Mouse (Mus musculus) spleen, adult 2 months (tissue): ENCODE measurements around the gene Usb1. TPM values are rescaled to one million over a fixed set of nuclear protein-coding genes. Genes with fewer than 3 reads are reported as not detected.

ENCODE experiments used
- DNase-seq, 2 experiments: peaks; one replicate each; pipeline versions ENCODE4 v3.0.0 to v3.0.0-alpha.2; 2012 to 2021; ENCODE audit warnings: low spot score in 2 of 2, low read depth in 1 of 2
- H3K27ac ChIP-seq: fragments of 200-500 bp; 2 replicates; pipeline ENCODE4 v1.5.1; 2012; ENCODE audit warnings: low read length, inconsistent platforms; ENCODE audit not compliant: insufficient read depth
- H3K27me3 ChIP-seq: fragments of 200-500 bp; 2 replicates; pipeline ENCODE4 v1.6.1; 2012; ENCODE audit warnings: mild to moderate bottlenecking, moderate library complexity, low read length, inconsistent platforms; ENCODE audit not compliant: control insufficient read depth, insufficient read depth
- H3K36me3 ChIP-seq: fragments of 200-500 bp; 2 replicates; pipeline ENCODE4 v1.6.1; 2012; ENCODE audit warnings: mild to moderate bottlenecking, low read length, inconsistent platforms; ENCODE audit not compliant: control insufficient read depth, insufficient read depth
- H3K4me1 ChIP-seq: fragments of 200-500 bp; 2 replicates; pipeline ENCODE4 v1.6.1; 2011; ENCODE audit warnings: inconsistent platforms; ENCODE audit not compliant: control insufficient read depth, insufficient read depth, insufficient read length
- H3K4me3 ChIP-seq: fragments of 200-500 bp; 2 replicates; pipeline ENCODE4 v1.5.1; 2011; ENCODE audit warnings: mild to moderate bottlenecking, inconsistent platforms; ENCODE audit not compliant: insufficient read depth, insufficient read length; ENCODE audit errors: extremely low read depth
- CTCF ChIP-seq: fragments of 200-500 bp; IDR thresholded peaks from 2 replicates; pipeline ENCODE4 v1.5.1; 2011; ENCODE audit warnings: mild to moderate bottlenecking, inconsistent platforms; ENCODE audit not compliant: insufficient read depth, insufficient read length, insufficient replicate concordance; ENCODE audit errors: extremely low read depth
- POLR2A ChIP-seq: fragments of 200-500 bp; IDR thresholded peaks from 2 replicates; pipeline ENCODE4 v1.6.1; 2011; ENCODE audit warnings: low read depth, low read length, inconsistent platforms
- WGBS: fragments of 180-500 bp; shearing (Covaris S2); methylation state at CpG from one replicate; pipeline ENCODE4 v1.1.7; 2018; 5-methylcytosine and 5-hydroxymethylcytosine counted together
- polyA plus RNA-seq: library from polyadenylated mRNA; depleted of rRNA; stranded (reverse); fragments of >200 nt; gene quantifications from 2 replicates; pipeline ENCODE4 v1.2.3, GENCODE M21; 2012; rRNA removed

Usb1 gene
- polyA plus RNA-seq, 1 experiment, result 27.4 TPM

GRCm38 (mm10) chr8:95395186-95395918 lies 63.3 kb downstream of the Usb1 start:
- no peak for DNase-seq
- Histone ChIP-seq H3K36me3 (no peaks in the 10 kb centered on the region), H3K4me3 (no peak overlapping the region), H3K27ac (no peak overlapping the region), H3K27me3 (no peaks in the 10 kb centered on the region), H3K4me1 (peaks cover 2% of the 10 kb centered on the region; the same call in 1 of the 2 replicates)
- no peak for TF ChIP-seq POLR2A
- no peak for TF ChIP-seq CTCF
- 28% methylated on average over 8 of the region's 8 CpGs for WGBS

GRCm38 (mm10) chr8:95396752-95397151 lies 64.7 kb downstream of the Usb1 start:
- Histone ChIP-seq H3K4me1 (no peaks in the 10 kb centered on the region), H3K27ac (no peak overlapping the region), H3K4me3 (no peak overlapping the region), H3K27me3 (no peaks in the 10 kb centered on the region), H3K36me3 (no peaks in the 10 kb centered on the region)
- no peak for TF ChIP-seq POLR2A
- no peak for TF ChIP-seq CTCF
- no peak for DNase-seq
- 77% methylated on average over 11 of the region's 11 CpGs for WGBS

Other genes starting within 250 kb of the Usb1 start
- gene Kifc3, start 129.5 kb upstream of the Usb1 start, polyA plus RNA-seq, result 9.8 and 14.3 TPM in 2 replicates
- 0.16 and 0.40 TPM in 2 replicates for gene Cngb1, start 25.7 kb upstream of the Usb1 start, polyA plus RNA-seq
- gene Tepp, start 21.7 kb upstream of the Usb1 start, polyA plus RNA-seq, result 0.26 and 0.39 TPM in 2 replicates
- gene Zfp319, start 334 bp upstream of the Usb1 start, polyA plus RNA-seq, result 9.1 and 11.4 TPM in 2 replicates
- gene Mmp15, start 20.0 kb downstream of the Usb1 start, polyA plus RNA-seq, result 2.5 and 3.7 TPM in 2 replicates
- 21.7 and 33.3 TPM in 2 replicates for gene Cfap20, start 102.6 kb downstream of the Usb1 start, polyA plus RNA-seq
- gene Csnk2a2, start 157.8 kb downstream of the Usb1 start, polyA plus RNA-seq, result 10.3 and 12.9 TPM in 2 replicates
- not detected in 2 replicates for gene Ccdc113, start 201.8 kb downstream of the Usb1 start, polyA plus RNA-seq
- not detected in 2 replicates for gene Prss54, start 244.1 kb downstream of the Usb1 start, polyA plus RNA-seq